Mouse (Mus musculus) bone marrow, adult 2 months (tissue): ENCODE data around the gene Etnk2.

ENCODE experiments used
- CTCF ChIP-seq: fragments of 200-500 bp; IDR thresholded peaks from 2 replicates; pipeline ENCODE4 v1.5.1; 2011; ENCODE audit warnings: low read length, control low read depth; ENCODE audit not compliant: control insufficient read depth, insufficient read depth
- POLR2A ChIP-seq: fragments of 200-500 bp; IDR thresholded peaks from 2 replicates; pipeline ENCODE4 v1.6.1; 2011; ENCODE audit warnings: low read depth, mild to moderate bottlenecking, control low read depth, low read length, borderline replicate concordance; ENCODE audit not compliant: control insufficient read depth

DNA sequence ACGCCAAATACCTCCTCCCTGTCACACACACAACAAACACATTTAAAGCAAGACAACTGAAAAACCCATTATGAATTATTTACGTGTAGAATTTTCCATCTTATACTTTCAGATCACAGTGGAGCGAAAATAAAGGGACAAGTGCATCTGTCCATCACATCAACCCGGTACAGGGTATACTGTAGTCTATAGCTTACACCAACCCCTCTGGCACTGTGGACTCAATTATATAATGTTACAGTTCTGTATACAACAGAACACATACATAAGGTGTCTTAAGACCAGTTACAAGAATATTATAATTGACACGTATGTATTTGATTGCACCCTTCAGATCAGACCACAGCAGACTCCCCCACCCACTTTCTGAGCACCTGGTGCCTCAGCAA is 33.7 kb downstream of the Etnk2 start:
- TF ChIP-seq CTCF (no peak), POLR2A (no peak)
